Mouse (Mus musculus): Measurements from ENCODE around the gene Mvp. TPM values are rescaled to one million over a fixed set of nuclear protein-coding genes. Genes with fewer than 3 reads are reported as not detected.
A peak's percentile ranks its signal among the peaks of the same experiment; 100 is the strongest.

Mvp gene
- polyA plus RNA-seq (2016; fragmentation: Nextera tagmentation; extraction: Ambion mirVana): 3.3 TPM in 2 replicates

DNA sequence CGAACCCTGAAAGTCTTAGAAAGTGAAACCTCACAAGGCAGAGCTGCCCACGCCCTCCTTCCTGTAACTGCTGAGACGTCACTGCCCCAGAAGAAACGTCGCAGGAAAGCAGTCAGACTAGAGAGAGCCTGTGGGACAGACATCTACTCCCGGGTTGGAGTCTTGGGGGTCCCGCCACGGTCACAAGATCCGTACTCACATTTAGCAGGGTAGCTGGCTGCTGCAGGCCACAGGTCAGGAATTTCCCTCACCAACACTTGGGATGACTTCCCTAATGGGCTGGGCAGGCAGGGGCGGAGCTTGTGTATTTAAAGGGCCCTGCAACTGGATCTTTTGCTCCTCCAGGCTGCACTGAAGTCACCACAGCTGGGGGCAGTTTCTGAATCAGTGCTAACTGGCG is at the start of gene Mvp:
Mvp (minus strand) TSS at position 302 of the 400 bp plus-strand sequence.
- peak within 1 kb of the TSS; percentile 100 for H3K27ac ChIP-seq
- peaks cover 55% of the 10 kb centered on the region for H3K4me1 ChIP-seq
- H3K36me3 ChIP-seq (replicated peaks): peaks cover 53% of the 10 kb centered on the region
- DNase-seq (ENCODE audit: extremely low spot score, low spot score): no peak
- 74% methylated on average over 11 of the region's 11 CpGs for WGBS
- H3K9me3 ChIP-seq: no peaks in the 10 kb centered on the region
- H3K4me3 ChIP-seq: peak within 1 kb of the TSS; percentile 76
- no peaks in the 10 kb centered on the region for H3K27me3 ChIP-seq (ENCODE audit: poor library complexity, severe bottlenecking)

GRCm38 (mm10) chr7:127055026-127055585 is 40.7 kb upstream of the Mvp start:
- no peak overlapping the region for H3K27ac ChIP-seq
- H3K9me3 ChIP-seq: no peaks in the 10 kb centered on the region
- H3K36me3 ChIP-seq (replicated peaks): no peaks in the 10 kb centered on the region
- H3K4me3 ChIP-seq: no peak overlapping the region
- no peaks in the 10 kb centered on the region for H3K4me1 ChIP-seq
- H3K27me3 ChIP-seq (ENCODE audit: poor library complexity, severe bottlenecking): no peaks in the 10 kb centered on the region
- WGBS: 77% methylated on average over 5 of the region's 5 CpGs
- no peak for DNase-seq (ENCODE audit: extremely low spot score, low spot score)

- peak; percentile 90 for DNase-seq (ENCODE audit: extremely low spot score, low spot score)
- peak within 1 kb of the TSS; percentile 97 for H3K4me3 ChIP-seq
- H3K4me1 ChIP-seq: peaks cover 23% of the 10 kb centered on the region
- peak within 1 kb of the TSS; percentile 96 for H3K27ac ChIP-seq
- H3K9me3 ChIP-seq: no peaks in the 10 kb centered on the region
- under 1% methylated on average over 53 of the region's 53 CpGs for WGBS
- H3K36me3 ChIP-seq (replicated peaks): peaks cover 37% of the 10 kb centered on the region
- no peaks in the 10 kb centered on the region for H3K27me3 ChIP-seq (ENCODE audit: poor library complexity, severe bottlenecking)
Observed at GRCm38 (mm10) chr7:127041851-127042672, 27.6 kb upstream of the Mvp start, which contains the start of gene Kif22. Gene Kif22 (minus strand): TSS chr7:127042471.

DNA sequence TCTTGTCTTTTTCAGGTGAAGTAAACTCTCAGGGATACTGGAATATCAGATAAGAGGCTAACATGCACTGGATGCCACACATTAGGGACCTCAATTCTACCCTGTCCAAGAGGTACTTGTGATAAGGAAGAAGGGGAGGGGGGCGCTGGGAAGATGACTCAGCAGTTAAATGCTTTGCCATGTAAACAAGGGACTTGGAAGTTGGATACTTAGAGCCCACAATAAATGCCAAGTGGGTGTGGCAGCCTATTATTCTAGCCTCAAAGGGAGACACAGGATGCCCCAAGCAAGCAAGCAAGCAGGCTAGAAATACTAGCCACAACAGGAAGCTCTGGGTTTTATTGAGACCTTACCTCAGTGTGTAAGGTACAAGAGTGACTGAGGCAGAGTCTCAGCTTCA is 16.8 kb upstream of the Mvp start:
- Histone ChIP-seq H3K36me3 (replicated peaks) (peaks cover 89% of the 10 kb centered on the region), H3K9me3 (no peaks in the 10 kb centered on the region), H3K4me1 (peaks cover 14% of the 10 kb centered on the region), H3K27me3 (ENCODE audit: poor library complexity, severe bottlenecking) (no peaks in the 10 kb centered on the region), H3K27ac (no peak overlapping the region), H3K4me3 (no peak overlapping the region)
- 95% methylated on average over 1 of the region's 1 CpGs for WGBS
- DNase-seq (ENCODE audit: extremely low spot score, low spot score): no peak

- no peak overlapping the region for H3K4me3 ChIP-seq
- H3K27ac ChIP-seq: no peak overlapping the region
- H3K9me3 ChIP-seq: no peaks in the 10 kb centered on the region
- H3K4me1 ChIP-seq: peaks cover 16% of the 10 kb centered on the region
- 98% methylated on average over 1 of the region's 1 CpGs for WGBS
- H3K27me3 ChIP-seq (ENCODE audit: poor library complexity, severe bottlenecking): no peaks in the 10 kb centered on the region
- no peak for DNase-seq (ENCODE audit: extremely low spot score, low spot score)
- peaks cover 85% of the 10 kb centered on the region for H3K36me3 ChIP-seq (replicated peaks)
Observed at GRCm38 (mm10) chr7:127030172-127030571, 15.8 kb upstream of the Mvp start.

- H3K4me3 ChIP-seq: peak overlapping the region; percentile 92
- peak overlapping the region; percentile 100 for H3K27ac ChIP-seq
- no peaks in the 10 kb centered on the region for H3K9me3 ChIP-seq
- peaks cover 85% of the 10 kb centered on the region for H3K36me3 ChIP-seq (replicated peaks)
- H3K27me3 ChIP-seq (ENCODE audit: poor library complexity, severe bottlenecking): no peaks in the 10 kb centered on the region
- WGBS: 66% methylated on average over 8 of the region's 8 CpGs
- no peak for DNase-seq (ENCODE audit: extremely low spot score, low spot score)
- H3K4me1 ChIP-seq: peaks cover 39% of the 10 kb centered on the region
Observed at GRCm38 (mm10) chr7:127027885-127028284, 13.5 kb upstream of the Mvp start.

DNA sequence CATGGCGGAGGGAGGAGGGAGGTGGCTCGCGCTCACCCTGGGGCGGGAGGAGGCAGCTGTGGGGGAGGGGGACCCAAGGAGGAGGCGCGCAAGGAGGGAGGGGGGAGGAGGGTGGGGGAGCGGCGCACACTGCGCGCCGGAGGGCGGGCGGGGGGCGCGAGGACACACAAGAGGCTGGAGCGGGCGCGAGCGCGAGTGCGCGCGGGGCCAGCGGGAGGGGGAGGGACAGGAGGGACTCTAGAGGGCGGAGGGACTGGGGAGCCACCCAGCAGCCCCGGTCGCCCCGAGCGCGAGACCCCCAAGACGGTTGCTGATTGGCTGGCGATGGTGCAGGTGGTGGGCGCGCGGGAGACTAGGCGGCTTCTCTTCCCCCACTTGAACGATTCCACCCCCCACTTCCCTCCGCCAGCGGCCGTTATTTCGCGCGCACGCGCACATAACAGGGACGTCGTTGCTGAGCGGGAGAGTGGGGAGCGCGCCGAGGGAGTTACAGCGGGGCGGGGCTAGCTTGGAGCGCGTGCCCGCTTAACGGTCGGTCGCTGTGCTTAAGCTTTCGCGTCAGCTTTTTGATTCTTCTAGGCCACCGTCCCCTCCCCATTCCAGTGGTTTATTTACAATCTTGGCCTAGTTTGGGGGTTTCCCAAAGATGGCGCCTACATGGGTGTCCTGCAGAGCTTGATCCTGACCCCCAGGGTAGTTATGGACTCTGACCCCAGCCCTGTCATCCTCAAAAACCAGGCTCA is 12.7 kb upstream of the Mvp start, which contains the start of gene Maz:
Maz (minus strand) TSS at position 54 of the 743 bp plus-strand sequence.
- peaks cover 85% of the 10 kb centered on the region for H3K36me3 ChIP-seq (replicated peaks)
- no peaks in the 10 kb centered on the region for H3K9me3 ChIP-seq
- peaks cover 47% of the 10 kb centered on the region for H3K4me1 ChIP-seq
- H3K4me3 ChIP-seq: peak within 1 kb of the TSS; percentile 92
- H3K27ac ChIP-seq: peak within 1 kb of the TSS; percentile 100
- no peaks in the 10 kb centered on the region for H3K27me3 ChIP-seq (ENCODE audit: poor library complexity, severe bottlenecking)
- WGBS: under 1% methylated on average over 54 of the region's 63 CpGs
- DNase-seq (ENCODE audit: extremely low spot score, low spot score): peak; percentile 99

GRCm38 (mm10) chr7:127026616-127026983 is 12.2 kb upstream of the Mvp start:
- Histone ChIP-seq H3K27me3 (ENCODE audit: poor library complexity, severe bottlenecking) (no peaks in the 10 kb centered on the region), H3K36me3 (replicated peaks) (peaks cover 85% of the 10 kb centered on the region), H3K4me3 (peak overlapping the region; percentile 92), H3K9me3 (no peaks in the 10 kb centered on the region), H3K4me1 (peaks cover 52% of the 10 kb centered on the region), H3K27ac (peak overlapping the region; percentile 100)
- no peak for DNase-seq (ENCODE audit: extremely low spot score, low spot score)
- WGBS: 0% methylated on average over 6 of the region's 48 CpGs

- peak; percentile 81 for DNase-seq (ENCODE audit: extremely low spot score, low spot score)
- Histone ChIP-seq H3K36me3 (replicated peaks) (peaks cover 81% of the 10 kb centered on the region), H3K27me3 (ENCODE audit: poor library complexity, severe bottlenecking) (no peaks in the 10 kb centered on the region), H3K4me3 (peak overlapping the region; percentile 92), H3K27ac (peak overlapping the region; percentile 100), H3K9me3 (no peaks in the 10 kb centered on the region), H3K4me1 (peaks cover 56% of the 10 kb centered on the region)
- under 1% methylated on average over 47 of the region's 48 CpGs for WGBS
Observed at GRCm38 (mm10) chr7:127026161-127026600, 11.8 kb upstream of the Mvp start.

GRCm38 (mm10) chr7:127025556-127026160 is 11.2 kb upstream of the Mvp start:
- Histone ChIP-seq H3K4me3 (peak overlapping the region; percentile 92), H3K27me3 (ENCODE audit: poor library complexity, severe bottlenecking) (no peaks in the 10 kb centered on the region), H3K4me1 (peaks cover 61% of the 10 kb centered on the region), H3K27ac (peak overlapping the region; percentile 100), H3K9me3 (no peaks in the 10 kb centered on the region), H3K36me3 (replicated peaks) (peaks cover 76% of the 10 kb centered on the region)
- DNase-seq (ENCODE audit: extremely low spot score, low spot score): peak; percentile 50
- under 1% methylated on average over 64 of the region's 65 CpGs for WGBS

DNA sequence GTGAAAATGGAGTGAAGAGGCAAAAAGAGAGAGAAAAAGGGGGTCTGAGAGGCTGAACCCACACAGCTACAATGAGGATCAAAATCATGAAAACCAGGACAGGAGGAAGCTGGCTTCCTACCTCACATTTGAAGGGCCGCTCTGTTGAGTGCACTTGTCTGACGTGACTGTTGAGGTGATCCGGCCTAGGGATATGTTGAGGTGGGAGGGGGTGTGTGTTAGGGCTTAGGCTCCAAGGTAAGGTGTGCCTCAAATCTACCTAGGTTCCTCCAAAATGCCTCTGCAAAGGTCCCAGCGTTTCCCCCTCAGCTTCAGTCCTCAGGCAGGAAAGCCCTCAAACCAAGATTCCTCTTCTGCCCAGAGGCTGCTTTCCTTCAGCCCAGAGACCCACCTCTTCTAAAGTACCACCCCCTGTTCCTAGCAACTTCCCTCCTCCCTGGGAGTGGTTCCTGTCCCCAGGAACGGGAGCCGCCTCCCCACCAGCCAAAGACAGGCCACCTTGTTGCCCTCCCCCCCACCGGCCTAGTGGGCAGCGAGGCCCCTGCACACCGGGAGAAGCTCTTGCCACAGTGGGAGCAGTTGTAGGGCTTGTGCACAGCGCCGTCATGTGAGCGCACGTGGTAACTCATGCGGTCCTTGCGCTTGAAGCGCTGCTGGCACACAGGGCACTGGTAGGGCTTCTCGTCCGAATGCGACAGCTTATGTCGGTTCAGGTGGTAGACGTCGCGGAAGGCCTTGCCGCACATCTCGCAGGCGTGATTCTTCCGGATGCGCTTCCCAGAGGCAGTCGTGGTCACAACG is 10.5 kb upstream of the Mvp start:
- H3K27me3 ChIP-seq (ENCODE audit: poor library complexity, severe bottlenecking): no peaks in the 10 kb centered on the region
- WGBS: under 1% methylated on average over 30 of the region's 30 CpGs
- peak overlapping the region; percentile 100 for H3K27ac ChIP-seq
- H3K36me3 ChIP-seq (replicated peaks): peaks cover 69% of the 10 kb centered on the region
- no peaks in the 10 kb centered on the region for H3K9me3 ChIP-seq
- H3K4me3 ChIP-seq: peak overlapping the region; percentile 92
- DNase-seq (ENCODE audit: extremely low spot score, low spot score): peak; percentile 75
- H3K4me1 ChIP-seq: peaks cover 69% of the 10 kb centered on the region

Data from forebrain, embryonic 10.5 days (tissue).